Mouse (Mus musculus): ENCODE data around the gene Npff.

Npff gene

GRCm38 (mm10) chr15:102524892-102525485 lies at the start of gene Npff:
Gene Npff, minus strand, starts transcription at chr15:102524942.
- peak; percentile 89 for DNase-seq

- DNase-seq, result no peak
Observed at GRCm38 (mm10) chr15:102572081-102572480, 47.3 kb upstream of the Npff start.

GRCm38 (mm10) chr15:102567849-102568248 lies 43.1 kb upstream of the Npff start:
- no peak for DNase-seq

GRCm38 (mm10) chr15:102563681-102564080 lies 38.9 kb upstream of the Npff start:
- DNase-seq, result no peak

- DNase-seq, result no peak
Observed at GRCm38 (mm10) chr15:102563061-102563460, 38.3 kb upstream of the Npff start.

GRCm38 (mm10) chr15:102562491-102562890 lies 37.7 kb upstream of the Npff start:
- no peak for DNase-seq

GRCm38 (mm10) chr15:102557580-102557979 lies 32.8 kb upstream of the Npff start:
- DNase-seq, result no peak

- no peak for DNase-seq
Observed at GRCm38 (mm10) chr15:102555581-102555980, 30.8 kb upstream of the Npff start.

- no peak for DNase-seq
Observed at GRCm38 (mm10) chr15:102552599-102552998, 27.9 kb upstream of the Npff start.

- DNase-seq, result peak; percentile 93
Observed at GRCm38 (mm10) chr15:102547478-102547877, 22.7 kb upstream of the Npff start.

- DNase-seq, result peak; percentile 99
Observed at GRCm38 (mm10) chr15:102546677-102547427, 22.1 kb upstream of the Npff start.

GRCm38 (mm10) chr15:102546246-102546645 lies 21.5 kb upstream of the Npff start:
- DNase-seq, result no peak

- peak; percentile 93 for DNase-seq
Observed at GRCm38 (mm10) chr15:102544801-102545200, 20.1 kb upstream of the Npff start.

GRCm38 (mm10) chr15:102533926-102534325 lies 9.2 kb upstream of the Npff start:
- no peak for DNase-seq

- DNase-seq, result peak; percentile 58
Observed at GRCm38 (mm10) chr15:102532106-102532900, 7.6 kb upstream of the Npff start.

- DNase-seq, result no peak
Observed at GRCm38 (mm10) chr15:102531586-102531985, 6.8 kb upstream of the Npff start.

GRCm38 (mm10) chr15:102530566-102530965 lies 5.8 kb upstream of the Npff start:
- no peak for DNase-seq

- DNase-seq, result no peak
Observed at GRCm38 (mm10) chr15:102528396-102528795, 3.7 kb upstream of the Npff start.

GRCm38 (mm10) chr15:102527936-102528335 lies 3.2 kb upstream of the Npff start:
- DNase-seq, result no peak

GRCm38 (mm10) chr15:102526111-102527002 lies 1.6 kb upstream of the Npff start:
- DNase-seq, result no peak

- DNase-seq, result no peak
Observed at GRCm38 (mm10) chr15:102521480-102521879, 3.3 kb downstream of the Npff start.

- DNase-seq, result no peak
Observed at GRCm38 (mm10) chr15:102520416-102520815, 4.3 kb downstream of the Npff start.

All from cerebellum, adult 8-10 months (tissue).